Mouse (Mus musculus) lung, embryonic 14.5 days (tissue): ENCODE results near the gene Wfdc16. TPM values are rescaled to one million over a fixed set of nuclear protein-coding genes. Genes with fewer than 3 reads are reported as not detected.
A peak's percentile ranks its signal among the peaks of the same experiment; 100 is the strongest.
"Not testable (repeated sequence)": the region's sequence is repeated elsewhere in the genome, so short reads cannot be mapped to it uniquely, and the experiment has no call there.

ENCODE experiments used
- ATAC-seq: fragments of 200-750 bp; cut with Nextera tagmentation; 2 replicates; pipeline ENCODE4 v1.8.0; 2017; ENCODE audit warnings: mild to moderate bottlenecking, moderate TSS enrichment, moderate library complexity; ENCODE audit not compliant: insufficient read depth
- DNase-seq: peaks from one replicate; pipeline ENCODE4 v3.0.0-alpha.2; 2015
- H3K27ac ChIP-seq: fragments of 300-500 bp; sonication (generic); 2 replicates; pipeline ENCODE4 v1.5.1; 2014; ENCODE audit warnings: low read depth, mild to moderate bottlenecking, moderate library complexity
- H3K27me3 ChIP-seq: fragments of 300-500 bp; sonication (generic); 2 replicates; pipeline ENCODE4 v1.6.1; 2014; ENCODE audit warnings: low read length, control low read depth; ENCODE audit not compliant: insufficient read depth
- H3K36me3 ChIP-seq: fragments of 300-500 bp; sonication (generic); 2 replicates; pipeline ENCODE4 v1.6.1; 2014; ENCODE audit warnings: control low read depth; ENCODE audit not compliant: insufficient read depth
- H3K4me1 ChIP-seq: fragments of 300-500 bp; sonication (generic); 2 replicates; pipeline ENCODE4 v1.6.1; 2014; ENCODE audit warnings: antibody characterized with exemption, control low read depth; ENCODE audit not compliant: insufficient read depth
- H3K4me2 ChIP-seq: fragments of 300-500 bp; sonication (generic); 2 replicates; pipeline ENCODE4 v1.6.1; 2014; ENCODE audit warnings: mild to moderate bottlenecking
- H3K4me3 ChIP-seq: fragments of 300-500 bp; sonication (generic); 2 replicates; pipeline ENCODE4 v1.5.1; 2014; ENCODE audit warnings: low read depth, low read length
- H3K9ac ChIP-seq: fragments of 300-500 bp; sonication (generic); 2 replicates; pipeline ENCODE4 v1.6.1; 2014
- H3K9me3 ChIP-seq: fragments of 300-500 bp; sonication (generic); 2 replicates; pipeline ENCODE4 v1.6.1; 2016; ENCODE audit warnings: low read depth, low read length, control low read depth
- CTCF ChIP-seq: IDR thresholded peaks from 2 replicates; pipeline ENCODE4 v1.5.1; 2016; ENCODE audit warnings: antibody characterized with exemption, low read depth
- WGBS: fragments of 180-500 bp; shearing (Covaris S2); extraction: QIAGEN DNeasy Blood & Tissue Kit; methylation state at CpG from one replicate; pipeline ENCODE4 v1.1.7; 2014; 5-methylcytosine and 5-hydroxymethylcytosine counted together
- polyA plus RNA-seq: library from polyadenylated mRNA; unstranded; fragments of >200 nt; fragmentation: Nextera tagmentation; extraction: Ambion mirVana; gene quantifications from 2 replicates; pipeline ENCODE4 v1.2.1, GENCODE M21; 2014

The Wfdc16 gene
- polyA plus RNA-seq, 1 experiment from 2014 or later = not detected

GRCm38 (mm10) chr2:164635266-164635665 lies 3.3 kb downstream of the Wfdc16 start:
- Histone ChIP-seq H3K9me3 (no peaks in the 10 kb centered on the region), H3K4me1 (no peaks in the 10 kb centered on the region), H3K4me3 (no peak overlapping the region), H3K4me2 (no peak overlapping the region), H3K27me3 (no peaks in the 10 kb centered on the region), H3K36me3 (no peaks in the 10 kb centered on the region), H3K27ac (no peak overlapping the region), H3K9ac (no peak overlapping the region)
- ATAC-seq (no peak), DNase-seq (peak; percentile 40)
- TF ChIP-seq CTCF = peak; percentile 53
- 68% methylated on average over 9 of the region's 9 CpGs for WGBS

GRCm38 (mm10) chr2:164621775-164622174 lies 16.8 kb downstream of the Wfdc16 start:
- TF ChIP-seq CTCF = 0 out of 2 replicates have a peak, but pooled peaks have one; percentile 19
- 82% methylated on average over 4 of the region's 4 CpGs for WGBS
- H3K27ac ChIP-seq = no peak overlapping the region
- no peaks in the 10 kb centered on the region for H3K4me1 ChIP-seq
- H3K9me3 ChIP-seq = no peaks in the 10 kb centered on the region
- H3K4me2 ChIP-seq = no peak overlapping the region
- H3K36me3 ChIP-seq = no peaks in the 10 kb centered on the region
- ATAC-seq = no peak
- no peak for DNase-seq
- H3K4me3 ChIP-seq = no peak overlapping the region
- no peak overlapping the region for H3K9ac ChIP-seq
- no peaks in the 10 kb centered on the region for H3K27me3 ChIP-seq

GRCm38 (mm10) chr2:164619050-164619449 lies 19.5 kb downstream of the Wfdc16 start:
- H3K27ac ChIP-seq = no peak overlapping the region
- no peaks in the 10 kb centered on the region for H3K27me3 ChIP-seq
- no peak overlapping the region for H3K4me2 ChIP-seq
- TF ChIP-seq CTCF = no peak
- no peaks in the 10 kb centered on the region for H3K36me3 ChIP-seq
- WGBS = 56% methylated on average over 5 of the region's 5 CpGs
- H3K9ac ChIP-seq = no peak overlapping the region
- H3K4me1 ChIP-seq = no peaks in the 10 kb centered on the region
- H3K4me3 ChIP-seq = no peak overlapping the region
- H3K9me3 ChIP-seq = no peaks in the 10 kb centered on the region
- DNase-seq (no peak), ATAC-seq (no peak)

- WGBS = 75% methylated on average over 3 of the region's 3 CpGs
- Histone ChIP-seq H3K9me3 (no peaks in the 10 kb centered on the region), H3K9ac (no peak overlapping the region)
Measured at GRCm38 (mm10) chr2:164615386-164615785, 23.2 kb downstream of the Wfdc16 start.

GRCm38 (mm10) chr2:164613471-164613870 lies 25.1 kb downstream of the Wfdc16 start, which contains the start of the genes Wfdc6b and Wfdc8:
TSS of gene Wfdc6b (plus strand) at chr2:164613522.
TSS of gene Wfdc8 (minus strand) at chr2:164613626.
- not testable (repeated sequence) for H3K27ac ChIP-seq, H3K4me3 ChIP-seq, H3K9ac ChIP-seq, H3K36me3 ChIP-seq, ATAC-seq, H3K4me2 ChIP-seq, H3K27me3 ChIP-seq, H3K9me3 ChIP-seq, H3K4me1 ChIP-seq
- DNase-seq = peak; percentile 32
- 42% methylated on average over 8 of the region's 8 CpGs for WGBS

More at GRCm38 (mm10) chr2:164615386-164615785, 23.2 kb downstream of the Wfdc16 start:
- Histone ChIP-seq H3K27me3 (no peaks in the 10 kb centered on the region), H3K4me1 (no peaks in the 10 kb centered on the region), H3K36me3 (no peaks in the 10 kb centered on the region), H3K27ac (no peak overlapping the region), H3K4me2 (no peak overlapping the region), H3K4me3 (no peak overlapping the region)
- TF ChIP-seq CTCF = no peak
- DNase-seq (no peak), ATAC-seq (no peak)

GRCm38 (mm10) chr2:164608781-164609180 lies 29.8 kb downstream of the Wfdc16 start:
- no peak overlapping the region for H3K4me2 ChIP-seq
- H3K4me3 ChIP-seq = no peak overlapping the region
- no peaks in the 10 kb centered on the region for H3K36me3 ChIP-seq
- ATAC-seq (no peak), DNase-seq (no peak)
- TF ChIP-seq CTCF = no peak
- no peaks in the 10 kb centered on the region for H3K27me3 ChIP-seq
- H3K9ac ChIP-seq = no peak overlapping the region
- no peaks in the 10 kb centered on the region for H3K9me3 ChIP-seq
- no peaks in the 10 kb centered on the region for H3K4me1 ChIP-seq
- 68% methylated on average over 6 of the region's 6 CpGs for WGBS
- no peak overlapping the region for H3K27ac ChIP-seq

GRCm38 (mm10) chr2:164604411-164604810 lies 34.2 kb downstream of the Wfdc16 start:
- Histone ChIP-seq H3K4me3 (no peak overlapping the region), H3K4me1 (no peaks in the 10 kb centered on the region), H3K9me3 (no peaks in the 10 kb centered on the region), H3K36me3 (no peaks in the 10 kb centered on the region), H3K4me2 (no peak overlapping the region), H3K27ac (no peak overlapping the region), H3K9ac (no peak overlapping the region), H3K27me3 (no peaks in the 10 kb centered on the region)
- DNase-seq = no peak
- no peak for ATAC-seq
- TF ChIP-seq CTCF = no peak
- WGBS = 88% methylated on average over 8 of the region's 8 CpGs

- Histone ChIP-seq H3K4me1 (no peaks in the 10 kb centered on the region), H3K27me3 (no peaks in the 10 kb centered on the region), H3K4me3 (no peak overlapping the region), H3K4me2 (no peak overlapping the region), H3K36me3 (no peaks in the 10 kb centered on the region), H3K9me3 (no peaks in the 10 kb centered on the region), H3K27ac (no peak overlapping the region), H3K9ac (no peak overlapping the region)
- TF ChIP-seq CTCF = peak; percentile 19; the same call in 1 of the 2 replicates
- DNase-seq = no peak
- WGBS = 80% methylated on average over 3 of the region's 3 CpGs
- no peak for ATAC-seq
Measured at GRCm38 (mm10) chr2:164603482-164603881, 35.1 kb downstream of the Wfdc16 start.
